Mouse (Mus musculus) forebrain, embryonic 13.5 days (tissue): ENCODE data around the gene Arhgap20. TPM values are rescaled to one million over a fixed set of nuclear protein-coding genes. Genes with fewer than 3 reads are reported as not detected.

Experiments
- ATAC-seq: fragments of 200-750 bp; cut with Nextera tagmentation; 2 replicates; pipeline ENCODE4 v1.8.0; 2017
- H3K27ac ChIP-seq: fragments of 300-500 bp; sonication (generic); 2 replicates; pipeline ENCODE4 v1.5.1; 2015; ENCODE audit warnings: inconsistent platforms, mild to moderate bottlenecking, moderate library complexity
- H3K27me3 ChIP-seq: fragments of 300-500 bp; sonication (generic); 2 replicates; pipeline ENCODE4 v1.6.1; 2015; ENCODE audit warnings: mild to moderate bottlenecking, inconsistent platforms
- H3K36me3 ChIP-seq: fragments of 300-500 bp; sonication (generic); 2 replicates; pipeline ENCODE4 v1.6.1; 2015; ENCODE audit warnings: mild to moderate bottlenecking, inconsistent platforms; ENCODE audit not compliant: poor library complexity, severe bottlenecking
- H3K4me1 ChIP-seq: fragments of 300-500 bp; sonication (generic); 2 replicates; pipeline ENCODE4 v1.6.1; 2015; ENCODE audit warnings: inconsistent platforms
- H3K4me2 ChIP-seq: fragments of 300-500 bp; sonication (generic); 2 replicates; pipeline ENCODE4 v1.6.1; 2015; ENCODE audit warnings: inconsistent platforms, mild to moderate bottlenecking, moderate library complexity
- H3K4me3 ChIP-seq: fragments of 300-500 bp; sonication (generic); 2 replicates; pipeline ENCODE4 v1.5.1; 2015; ENCODE audit warnings: mild to moderate bottlenecking, inconsistent platforms
- H3K9ac ChIP-seq: fragments of 300-500 bp; sonication (generic); 2 replicates; pipeline ENCODE4 v1.6.1; 2015; ENCODE audit warnings: mild to moderate bottlenecking, inconsistent platforms
- H3K9me3 ChIP-seq: fragments of 300-500 bp; sonication (generic); replicated peaks from 2 replicates; pipeline ENCODE4 v1.6.1; 2016; ENCODE audit warnings: inconsistent platforms
- WGBS: fragments of 180-500 bp; shearing (Covaris S2); methylation state at CpG from one replicate; pipeline ENCODE4 v1.1.7; 2015; 5-methylcytosine and 5-hydroxymethylcytosine counted together
- polyA plus RNA-seq: library from polyadenylated mRNA; unstranded; fragments of >200 nt; fragmentation: Nextera tagmentation; extraction: Ambion mirVana; gene quantifications from 2 replicates; pipeline ENCODE4 v1.2.1, GENCODE M21; 2015

Arhgap20 gene
- polyA plus RNA-seq, result 6.2 and 6.3 TPM in 2 replicates

DNA sequence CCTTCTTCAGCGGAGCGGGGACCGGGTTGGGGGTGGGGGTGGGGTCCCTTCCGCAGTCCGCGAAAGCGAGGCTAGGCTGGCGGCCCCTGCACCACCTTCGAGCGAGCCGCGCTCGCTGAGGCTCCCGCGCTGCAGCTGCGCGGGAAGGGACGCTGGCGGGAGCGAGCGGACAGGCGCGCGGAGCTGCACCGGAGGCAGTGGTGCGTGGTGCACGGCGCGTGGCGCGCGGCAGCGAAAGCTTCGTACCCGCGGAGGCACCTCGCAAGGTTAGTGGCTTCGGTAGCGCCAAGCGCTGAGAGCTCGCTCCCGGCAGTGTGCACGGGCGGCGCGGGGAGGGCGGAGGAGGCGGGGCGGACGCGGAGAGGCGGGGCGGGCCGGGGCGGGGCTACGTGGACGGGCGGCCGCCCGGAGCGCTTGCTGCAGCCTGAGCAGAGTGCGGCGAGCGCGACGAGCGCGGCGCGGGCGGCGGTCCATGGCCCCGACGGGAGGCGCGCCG lies at the start of gene Arhgap20:
Arhgap20 (plus strand) TSS at position 417 of the 496 bp plus-strand sequence.
- Histone ChIP-seq H3K9me3 (no peaks in the 10 kb centered on the region), H3K4me3 (peak within 1 kb of the TSS; percentile 67), H3K9ac (peak within 1 kb of the TSS; percentile 72), H3K4me2 (peak within 1 kb of the TSS; percentile 88), H3K36me3 (no peaks in the 10 kb centered on the region), H3K27ac (peak within 1 kb of the TSS; percentile 72), H3K27me3 (peaks cover 41% of the 10 kb centered on the region), H3K4me1 (peaks cover 28% of the 10 kb centered on the region)
- WGBS, result under 1% methylated on average over 65 of the region's 77 CpGs
- peak; percentile 96 for ATAC-seq

- H3K9ac ChIP-seq, result no peak overlapping the region
- ATAC-seq, result no peak
- WGBS, result 90% methylated on average over 3 of the region's 3 CpGs
These were observed 46.3 kb upstream of the Arhgap20 start for GRCm38 (mm10) chr9:51718793-51719192.

GRCm38 (mm10) chr9:51727960-51728359 lies 37.2 kb upstream of the Arhgap20 start:
- ATAC-seq, result no peak
- Histone ChIP-seq H3K9me3 (no peaks in the 10 kb centered on the region), H3K4me2 (no peak overlapping the region), H3K27me3 (no peaks in the 10 kb centered on the region), H3K4me1 (no peaks in the 10 kb centered on the region), H3K4me3 (no peak overlapping the region), H3K9ac (no peak overlapping the region), H3K36me3 (no peaks in the 10 kb centered on the region), H3K27ac (no peak overlapping the region)
- 61% methylated on average over 6 of the region's 6 CpGs for WGBS

More at GRCm38 (mm10) chr9:51718793-51719192, 46.3 kb upstream of the Arhgap20 start:
- H3K36me3 ChIP-seq, result no peaks in the 10 kb centered on the region
- no peak overlapping the region for H3K4me2 ChIP-seq
- H3K4me3 ChIP-seq, result no peak overlapping the region
- no peak overlapping the region for H3K27ac ChIP-seq
- no peaks in the 10 kb centered on the region for H3K27me3 ChIP-seq
- H3K4me1 ChIP-seq, result no peaks in the 10 kb centered on the region
- no peaks in the 10 kb centered on the region for H3K9me3 ChIP-seq

- peak; percentile 67 for ATAC-seq
- H3K27ac ChIP-seq, result peak overlapping the region; percentile 51
- H3K9me3 ChIP-seq, result no peaks in the 10 kb centered on the region
- H3K9ac ChIP-seq, result no peak overlapping the region
- peak overlapping the region; percentile 35 for H3K4me2 ChIP-seq
- H3K4me1 ChIP-seq, result peaks cover 27% of the 10 kb centered on the region
- H3K4me3 ChIP-seq, result no peak overlapping the region
- 41% methylated on average over 9 of the region's 9 CpGs for WGBS
- 0 out of 2 replicates have a peak, but pooled peaks cover 4% of the 10 kb centered on the region for H3K27me3 ChIP-seq
- H3K36me3 ChIP-seq, result no peaks in the 10 kb centered on the region
These were observed 29.7 kb upstream of the Arhgap20 start for GRCm38 (mm10) chr9:51735180-51736034.

DNA sequence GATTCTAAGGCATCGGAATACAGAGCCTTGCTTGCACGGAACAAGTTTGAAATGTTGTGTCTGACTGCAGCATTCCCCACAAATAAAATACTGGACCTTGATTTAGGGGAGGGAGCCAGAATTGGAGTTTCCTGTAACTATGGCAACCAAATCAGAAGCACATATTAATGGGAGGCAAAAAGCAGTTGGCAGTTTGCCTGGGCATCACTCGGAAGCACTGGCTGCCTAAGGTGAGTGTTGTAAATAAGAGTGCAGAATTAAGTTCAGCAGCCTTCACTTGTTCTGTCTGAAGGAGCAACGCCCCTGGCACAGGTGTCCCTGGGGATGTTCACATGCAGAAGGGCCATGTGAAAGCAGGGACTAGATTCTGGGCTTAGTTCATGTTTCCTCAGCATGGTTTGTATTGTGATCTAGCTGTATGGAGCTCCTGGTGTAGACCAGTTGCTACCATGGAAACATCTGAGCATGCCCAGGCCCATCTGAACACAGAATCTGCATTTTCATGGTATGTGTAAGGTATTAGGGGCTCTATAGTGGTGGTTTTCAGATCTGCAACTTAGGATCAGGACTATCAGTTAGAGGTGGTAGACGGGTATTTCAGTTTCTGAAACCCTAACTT lies 28.3 kb upstream of the Arhgap20 start:
- no peaks in the 10 kb centered on the region for H3K9me3 ChIP-seq
- peaks cover 27% of the 10 kb centered on the region for H3K4me1 ChIP-seq
- no peak overlapping the region; the same call in 1 of the 2 replicates for H3K4me2 ChIP-seq
- H3K27ac ChIP-seq, result no peak overlapping the region
- peak; percentile 51; the same call in 1 of the 2 replicates for ATAC-seq
- H3K36me3 ChIP-seq, result no peaks in the 10 kb centered on the region
- H3K27me3 ChIP-seq, result 0 out of 2 replicates have a peak, but pooled peaks cover 4% of the 10 kb centered on the region
- no peak overlapping the region for H3K4me3 ChIP-seq
- H3K9ac ChIP-seq, result no peak overlapping the region
- 56% methylated on average over 5 of the region's 5 CpGs for WGBS

- H3K9me3 ChIP-seq, result no peaks in the 10 kb centered on the region
- H3K4me1 ChIP-seq, result peaks cover 27% of the 10 kb centered on the region
- no peak overlapping the region for H3K4me3 ChIP-seq
- no peak for ATAC-seq
- WGBS, result 93% methylated on average over 9 of the region's 9 CpGs
- 0 out of 2 replicates have a peak, but pooled peaks cover 4% of the 10 kb centered on the region for H3K27me3 ChIP-seq
- no peak overlapping the region for H3K27ac ChIP-seq
- H3K36me3 ChIP-seq, result no peaks in the 10 kb centered on the region
- no peak overlapping the region for H3K4me2 ChIP-seq
- no peak overlapping the region for H3K9ac ChIP-seq
These were observed 26.8 kb upstream of the Arhgap20 start for GRCm38 (mm10) chr9:51738349-51738748.

GRCm38 (mm10) chr9:51739826-51740225 lies 25.3 kb upstream of the Arhgap20 start:
- H3K36me3 ChIP-seq, result no peaks in the 10 kb centered on the region
- H3K4me2 ChIP-seq, result no peak overlapping the region
- no peaks in the 10 kb centered on the region for H3K9me3 ChIP-seq
- ATAC-seq, result no peak
- H3K27me3 ChIP-seq, result 0 out of 2 replicates have a peak, but pooled peaks cover 4% of the 10 kb centered on the region
- peaks cover 27% of the 10 kb centered on the region for H3K4me1 ChIP-seq
- no peak overlapping the region for H3K4me3 ChIP-seq
- whole genome bisulfite sequencing, result 58% methylated on average over 4 of the region's 4 CpGs
- no peak overlapping the region for H3K9ac ChIP-seq
- no peak overlapping the region for H3K27ac ChIP-seq

- ATAC-seq, result no peak
- no peak overlapping the region for H3K4me3 ChIP-seq
- H3K36me3 ChIP-seq, result no peaks in the 10 kb centered on the region
- H3K4me2 ChIP-seq, result no peak overlapping the region
- no peak overlapping the region for H3K27ac ChIP-seq
- H3K9me3 ChIP-seq, result no peaks in the 10 kb centered on the region
- H3K4me1 ChIP-seq, result no peaks in the 10 kb centered on the region
- WGBS, result 88% methylated on average over 4 of the region's 4 CpGs
- no peak overlapping the region for H3K9ac ChIP-seq
- H3K27me3 ChIP-seq, result no peaks in the 10 kb centered on the region
These were observed 15.0 kb upstream of the Arhgap20 start for GRCm38 (mm10) chr9:51750144-51750543.

- Histone ChIP-seq H3K4me3 (no peak overlapping the region), H3K9me3 (no peaks in the 10 kb centered on the region), H3K4me2 (no peak overlapping the region), H3K27me3 (peaks cover 23% of the 10 kb centered on the region), H3K4me1 (peaks cover 15% of the 10 kb centered on the region), H3K27ac (no peak overlapping the region), H3K36me3 (no peaks in the 10 kb centered on the region), H3K9ac (no peak overlapping the region)
- no peak for ATAC-seq
- 77% methylated on average over 2 of the region's 2 CpGs for WGBS
These were observed 4.1 kb upstream of the Arhgap20 start for GRCm38 (mm10) chr9:51761003-51761402.

DNA sequence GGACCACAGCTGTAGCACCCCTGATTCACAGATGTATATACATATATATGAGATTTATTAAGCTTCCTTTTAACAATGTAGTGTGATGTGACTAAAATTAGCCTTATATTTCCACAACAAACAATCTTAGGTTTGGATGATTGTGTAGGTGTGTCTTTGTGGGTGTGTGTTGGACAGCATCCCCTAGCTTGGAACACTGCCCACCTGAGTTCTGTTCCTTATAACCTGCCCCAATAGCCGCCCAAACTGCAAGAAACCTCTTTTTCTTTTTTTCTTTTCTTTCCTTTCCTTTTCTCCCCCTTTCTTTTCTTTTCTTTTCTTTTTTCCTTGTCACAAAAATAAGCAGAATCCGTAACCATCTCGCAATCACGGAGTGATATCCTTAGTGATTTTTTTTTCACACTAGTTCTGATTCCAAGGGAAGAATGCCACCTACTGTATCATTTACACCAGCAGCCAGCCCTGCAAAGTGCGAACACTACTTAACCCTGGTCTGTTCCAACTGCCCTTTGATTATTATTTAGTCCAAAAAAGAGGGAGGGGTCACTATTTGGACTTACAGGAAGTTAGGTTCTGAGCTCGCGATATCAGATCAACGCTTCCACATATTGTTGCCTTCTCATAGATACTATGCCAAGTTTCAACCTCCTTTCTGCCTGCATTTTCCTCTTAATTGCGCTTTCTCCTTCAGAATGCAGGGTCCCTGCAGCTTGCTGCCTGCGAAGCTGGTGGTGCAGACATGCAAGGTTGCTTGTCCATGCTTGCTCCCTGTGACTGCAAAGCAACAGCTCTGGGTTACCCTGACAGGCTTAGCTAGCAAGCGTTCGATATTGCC lies 879 bp upstream of the Arhgap20 start:
- peak; percentile 49 for ATAC-seq

DNA sequence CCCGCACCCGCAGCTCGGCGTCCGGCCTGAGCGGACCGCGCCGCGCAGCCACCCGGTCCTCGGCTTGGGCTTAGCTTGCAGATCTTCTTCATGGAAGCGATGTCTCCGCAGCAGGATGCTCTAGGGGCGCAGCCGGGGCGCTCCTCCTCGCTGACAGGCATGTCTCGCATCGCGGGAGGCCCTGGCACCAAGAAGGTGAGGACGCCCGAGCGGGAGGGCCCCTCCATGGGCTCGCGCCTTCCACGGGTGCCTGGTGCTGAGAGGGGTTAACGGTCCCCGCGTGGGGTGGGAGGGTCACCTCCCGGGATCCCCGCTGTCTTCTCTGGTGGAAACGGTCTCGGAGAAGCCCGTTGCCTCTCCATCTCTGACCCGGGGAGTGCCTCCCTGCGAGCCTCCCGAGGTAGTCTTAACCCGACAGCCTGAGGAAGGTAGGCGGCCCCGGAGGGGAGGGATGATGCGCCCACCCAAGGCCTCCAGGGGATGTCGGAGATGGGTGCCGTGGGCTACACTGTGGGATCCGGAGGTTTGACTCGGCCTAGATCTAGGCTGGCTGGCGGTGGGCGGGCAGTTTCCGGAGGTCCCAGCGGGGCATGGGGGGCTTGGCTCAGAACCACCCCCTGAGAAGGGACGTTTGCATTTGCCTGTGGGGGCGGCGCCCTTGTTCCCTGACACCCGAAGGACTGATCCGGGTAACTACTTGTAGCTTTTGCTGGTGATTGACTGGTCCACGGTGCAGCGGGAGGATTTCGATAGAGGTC lies 459 bp downstream of the Arhgap20 start:
- peaks cover 41% of the 10 kb centered on the region for H3K27me3 ChIP-seq
- H3K27ac ChIP-seq, result peak overlapping the region; percentile 51
- H3K36me3 ChIP-seq, result no peaks in the 10 kb centered on the region
- peak overlapping the region; percentile 72 for H3K9ac ChIP-seq
- no peaks in the 10 kb centered on the region for H3K9me3 ChIP-seq
- WGBS, result under 1% methylated on average over 58 of the region's 58 CpGs
- ATAC-seq, result peak; percentile 45
- H3K4me1 ChIP-seq, result peaks cover 28% of the 10 kb centered on the region
- peak overlapping the region; percentile 67 for H3K4me3 ChIP-seq
- H3K4me2 ChIP-seq, result peak overlapping the region; percentile 88

More for the DNA sequence above, 879 bp upstream of the Arhgap20 start:
- H3K9me3 ChIP-seq, result no peaks in the 10 kb centered on the region
- peaks cover 41% of the 10 kb centered on the region for H3K27me3 ChIP-seq
- H3K4me3 ChIP-seq, result peak overlapping the region; percentile 67
- 5% methylated on average over 12 of the region's 12 CpGs for WGBS
- peak overlapping the region; percentile 72 for H3K27ac ChIP-seq
- H3K4me2 ChIP-seq, result peak overlapping the region; percentile 88
- no peaks in the 10 kb centered on the region for H3K36me3 ChIP-seq
- H3K4me1 ChIP-seq, result peaks cover 28% of the 10 kb centered on the region
- H3K9ac ChIP-seq, result peak overlapping the region; percentile 72
